Mouse (Mus musculus) common myeloid progenitor, adult 5-6 weeks (primary cell): ENCODE measurements around the gene Trim60. TPM values are rescaled to one million over a fixed set of nuclear protein-coding genes. Genes with fewer than 3 reads are reported as not detected.
"Not testable (repeated sequence)": the region's sequence is repeated elsewhere in the genome, so short reads cannot be mapped to it uniquely, and the experiment has no call there.

Source experiments
- ATAC-seq: replicated peaks from 2 replicates; pipeline ENCODE4 v1.8.0; 2016; ENCODE audit warnings: low read depth, mild to moderate bottlenecking, moderate TSS enrichment, inconsistent platforms; ENCODE audit not compliant: poor library complexity, severe bottlenecking
- total RNA-seq: library from RNA; stranded (forward); fragments of 200-1000, 187-1606 nt; gene quantifications from 2 replicates; pipeline ENCODE4 v1.2.3, GENCODE M21; 2017

The Trim60 gene
- total RNA-seq, result not detected in 2 replicates

DNA sequence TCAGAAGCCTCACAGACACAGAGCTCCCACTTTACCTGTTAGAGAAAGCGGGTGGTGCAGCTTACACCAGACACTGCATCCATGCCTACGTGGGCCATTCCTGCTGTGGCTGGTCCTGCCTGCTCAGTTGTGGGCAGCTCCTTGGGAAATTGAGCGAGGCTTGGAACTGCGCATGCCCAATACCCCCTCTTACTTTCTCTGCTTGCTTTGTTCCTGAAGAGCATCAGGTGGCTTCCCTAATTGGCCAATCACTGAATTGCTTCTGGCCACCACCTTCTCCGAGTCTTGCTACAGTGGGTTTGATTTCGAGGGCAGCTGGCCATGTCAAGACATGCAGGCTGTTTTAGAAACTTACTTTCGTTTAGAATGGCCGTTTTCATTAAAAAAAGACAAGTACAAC is at the start of gene Trim60, which contains the start of gene Trim61:
TSS of gene Trim60 (minus strand) at position 162 of the 400 bp plus-strand sequence.
TSS of gene Trim61 (minus strand) at position 101 of the 400 bp plus-strand sequence.
- no peak for ATAC-seq

DNA sequence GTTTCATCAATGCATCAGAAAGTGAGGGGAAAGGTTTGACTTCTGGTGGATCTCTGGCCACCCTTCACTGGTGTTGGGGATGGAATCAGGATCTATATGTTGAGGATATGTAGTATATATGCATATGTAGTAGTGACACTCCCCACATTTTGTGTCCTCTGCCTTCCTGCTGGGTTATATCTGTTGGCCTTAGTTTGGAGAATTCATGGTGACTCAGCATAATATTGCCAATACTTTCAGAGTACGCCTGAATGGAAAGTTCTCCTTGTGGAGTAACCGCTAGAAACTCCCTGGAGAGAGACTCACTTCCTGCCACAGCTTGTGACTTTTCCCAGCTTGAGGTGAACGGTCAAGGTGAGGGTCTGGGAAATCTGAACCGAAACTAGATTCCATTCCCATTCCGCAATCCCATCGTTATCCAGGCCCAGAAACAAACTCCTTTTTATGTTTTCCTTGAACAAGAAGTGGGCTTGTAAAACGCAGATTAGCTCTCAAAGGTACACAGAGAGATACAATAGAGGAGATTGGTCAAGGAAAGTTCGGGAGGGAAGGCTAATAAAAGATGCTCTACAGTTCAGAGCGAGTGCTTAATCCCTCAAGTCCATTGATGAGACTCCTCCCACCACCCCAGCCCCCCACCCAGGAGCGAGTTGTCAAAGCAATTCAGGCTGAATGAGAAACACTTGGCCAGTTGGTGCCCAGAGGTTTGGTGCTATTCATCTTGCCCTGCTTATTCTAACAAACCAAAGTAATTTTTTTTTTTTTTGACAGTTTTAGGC is 49.5 kb upstream of the Trim60 start:
- no peak for ATAC-seq

DNA sequence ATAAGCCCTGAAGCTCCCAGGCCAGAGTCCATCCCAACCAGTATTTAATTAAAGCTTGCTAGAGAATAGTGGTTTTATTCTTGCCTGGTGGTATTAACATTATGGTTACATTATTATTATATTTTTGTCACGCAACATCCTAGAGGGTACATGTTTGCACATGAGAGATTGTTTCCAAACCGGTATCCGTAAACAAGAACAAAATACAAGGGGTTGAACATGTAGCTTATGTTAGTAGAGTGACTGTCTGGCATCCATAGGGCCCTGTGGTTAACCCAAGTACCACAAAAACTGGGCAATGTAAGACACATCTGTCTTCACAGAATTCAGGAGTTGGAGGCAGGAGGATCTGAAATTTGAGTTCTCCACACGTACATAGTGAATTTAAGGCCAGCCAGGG is 48.6 kb upstream of the Trim60 start:
- no peak for ATAC-seq

DNA sequence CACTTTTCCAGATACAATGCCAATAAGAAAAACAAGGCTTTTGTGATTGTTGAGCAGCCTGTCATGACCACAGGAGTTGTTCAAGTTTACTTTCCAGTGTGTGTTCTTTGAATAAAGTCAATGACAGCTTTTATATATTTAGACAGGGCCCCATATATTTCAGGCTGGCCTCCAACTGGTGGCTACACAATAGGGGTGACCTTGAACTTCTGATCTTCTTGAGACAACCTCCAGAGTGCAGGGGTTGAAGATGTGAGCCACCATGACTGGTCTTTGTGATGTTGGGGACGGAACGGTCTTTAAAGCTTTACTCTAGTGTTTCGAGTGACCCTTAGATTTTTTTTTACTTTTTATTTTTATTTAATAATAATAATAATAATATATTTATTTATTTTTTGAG is 47.2 kb upstream of the Trim60 start:
- ATAC-seq, result no peak

DNA sequence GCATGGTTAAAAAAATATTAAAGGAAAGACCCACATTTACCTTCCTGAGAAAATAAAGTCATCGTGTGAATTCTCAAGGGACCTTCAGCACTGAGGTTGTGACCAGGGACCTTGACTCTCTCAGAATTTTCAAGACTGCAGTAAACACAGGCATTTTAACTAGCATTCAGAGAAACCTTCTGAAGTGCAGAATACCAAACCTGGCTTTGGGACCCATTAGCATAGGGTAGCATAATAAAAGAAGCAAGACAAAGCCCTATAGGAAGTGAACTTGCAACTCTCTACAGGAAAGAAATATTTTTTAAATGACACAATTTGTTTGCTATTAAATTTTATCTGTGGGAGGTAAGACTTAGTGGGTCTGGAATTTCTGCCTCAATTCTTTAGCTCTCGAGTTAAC is 45.7 kb upstream of the Trim60 start:
- no peak for ATAC-seq

DNA sequence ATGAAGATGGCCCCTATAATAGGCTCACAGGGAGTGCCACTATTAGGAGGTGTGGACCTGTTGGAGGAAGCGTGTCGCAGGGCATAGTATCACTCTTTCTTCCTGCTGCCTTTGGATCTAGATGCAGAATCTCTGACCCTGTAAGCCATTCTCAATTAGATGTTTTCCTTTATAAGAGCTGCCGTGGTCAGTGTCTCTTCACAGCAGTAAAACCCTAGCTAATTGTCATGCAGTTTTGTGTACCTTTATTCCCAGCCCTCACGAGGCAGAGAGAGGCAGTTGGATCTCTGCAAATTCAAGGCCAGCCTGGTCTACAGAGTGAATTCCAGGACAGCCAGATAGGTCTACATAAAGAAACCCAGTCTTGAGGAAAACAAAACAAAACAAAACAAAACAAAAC is 43.8 kb upstream of the Trim60 start:
- ATAC-seq, result no peak

DNA sequence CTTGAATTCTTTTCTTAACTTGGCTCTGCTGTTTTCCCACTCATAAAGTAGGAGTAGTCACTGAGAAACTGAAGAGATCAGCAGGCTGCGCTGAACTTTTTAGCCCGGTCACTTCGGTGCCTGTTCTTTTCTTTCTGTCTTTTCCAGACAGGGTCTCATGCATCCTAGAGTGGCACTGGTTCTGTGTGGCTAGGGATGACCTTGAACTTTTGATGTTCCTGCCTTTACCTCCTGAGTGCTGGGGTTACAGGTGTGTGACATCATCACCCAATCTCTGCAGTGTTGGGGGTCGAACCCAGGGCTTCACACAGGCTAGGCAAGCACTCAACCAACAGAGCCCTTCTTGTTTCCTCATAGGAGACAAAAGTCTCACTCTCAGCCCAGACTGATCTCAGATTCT is 38.3 kb upstream of the Trim60 start:
- no peak for ATAC-seq

DNA sequence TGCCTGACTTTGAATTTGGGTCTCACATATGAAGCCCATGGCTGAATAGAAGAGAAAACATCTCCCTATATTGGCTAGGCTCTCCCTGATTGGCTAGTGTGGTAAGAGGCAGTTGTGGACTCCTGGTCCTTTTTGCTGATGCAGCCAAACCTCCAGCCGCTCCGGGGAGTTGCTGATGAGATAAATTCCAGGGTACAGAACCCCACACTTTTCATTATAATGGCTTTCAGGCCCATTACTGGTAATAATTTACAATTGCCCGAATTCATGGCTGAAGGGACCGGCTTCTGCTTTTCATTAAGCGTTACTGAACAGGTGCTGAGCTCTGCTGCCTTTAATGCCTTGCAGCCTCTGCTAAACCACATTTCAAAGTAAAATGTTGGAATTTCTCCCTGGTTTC is 35.6 kb upstream of the Trim60 start:
- no peak for ATAC-seq

DNA sequence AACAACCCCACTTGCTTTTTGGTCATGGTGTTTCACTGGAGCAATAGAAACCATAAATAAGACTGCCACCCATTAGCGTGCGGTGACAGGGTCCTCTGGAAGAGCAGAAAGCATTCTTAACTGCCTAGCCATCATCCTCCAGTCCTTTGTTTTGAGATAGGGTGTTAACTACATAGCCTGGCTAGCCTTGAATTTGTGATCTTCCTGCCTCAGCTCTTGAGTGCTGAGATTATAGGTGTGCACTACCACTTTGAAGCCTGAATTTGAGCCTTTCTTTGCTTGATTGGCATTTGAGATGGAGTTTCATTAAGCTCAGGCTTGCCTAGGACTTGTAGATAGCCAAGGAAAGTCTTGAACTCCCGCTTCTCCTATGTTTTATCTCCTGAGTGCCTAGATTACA is 35.2 kb upstream of the Trim60 start:
- no peak for ATAC-seq

DNA sequence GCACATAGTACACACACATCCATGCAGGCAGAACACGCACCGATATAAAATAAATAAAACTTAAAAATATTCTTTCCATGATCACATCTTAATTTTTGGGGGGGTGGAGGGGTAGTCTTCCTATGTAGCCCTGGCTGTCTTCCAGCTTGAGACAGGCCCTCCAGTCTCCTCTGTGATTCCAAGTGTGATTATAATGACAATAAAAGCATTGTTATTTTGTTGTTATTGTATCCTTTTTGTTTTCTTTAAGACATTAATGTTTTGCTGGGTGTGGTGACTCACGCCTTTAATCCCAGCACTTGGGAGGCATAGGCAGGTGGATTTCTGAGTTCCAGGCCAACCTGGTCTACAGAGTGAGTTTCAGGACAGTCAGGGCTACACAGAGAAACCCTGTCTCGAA is 29.4 kb upstream of the Trim60 start:
- no peak for ATAC-seq

DNA sequence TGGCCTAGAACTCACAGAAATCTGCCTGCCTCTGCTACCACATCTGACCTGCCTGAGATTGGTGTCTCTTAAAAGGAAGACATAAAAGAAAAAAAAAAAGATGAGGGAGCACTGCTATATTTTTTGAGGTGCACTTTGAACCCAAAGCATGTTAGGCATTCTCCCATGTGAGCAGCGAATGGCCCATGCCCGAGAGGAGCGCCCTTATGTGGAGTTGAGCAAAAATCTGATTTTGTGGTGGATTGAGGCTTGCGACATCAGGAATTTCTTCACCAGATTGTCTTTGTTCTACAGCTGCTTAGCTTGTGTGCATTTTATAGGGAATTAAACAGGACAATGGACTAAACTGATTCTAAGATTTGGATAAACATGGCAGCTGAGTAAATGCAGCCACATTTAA is 28.8 kb upstream of the Trim60 start:
- ATAC-seq, result no peak

DNA sequence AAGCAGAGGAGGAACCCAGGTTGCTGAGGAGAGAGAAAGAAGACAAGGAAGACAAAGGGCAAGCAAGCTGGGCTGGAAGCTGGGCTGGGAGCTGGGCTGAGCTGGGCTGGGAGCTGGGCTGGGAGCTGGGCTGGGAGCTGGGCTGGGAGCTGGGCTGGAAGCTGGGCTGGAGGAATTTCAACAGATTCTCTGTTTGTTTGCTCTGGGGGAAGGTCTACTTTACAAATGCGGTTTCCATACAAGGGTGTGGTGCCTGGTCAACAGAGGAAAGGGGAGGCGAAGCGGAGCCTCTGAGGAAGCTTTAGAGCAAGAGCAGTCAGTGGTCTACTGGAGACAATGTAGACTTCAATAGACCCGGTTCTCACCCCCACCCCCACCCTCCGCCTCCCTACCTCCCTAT is 28.2 kb upstream of the Trim60 start:
- no peak for ATAC-seq

DNA sequence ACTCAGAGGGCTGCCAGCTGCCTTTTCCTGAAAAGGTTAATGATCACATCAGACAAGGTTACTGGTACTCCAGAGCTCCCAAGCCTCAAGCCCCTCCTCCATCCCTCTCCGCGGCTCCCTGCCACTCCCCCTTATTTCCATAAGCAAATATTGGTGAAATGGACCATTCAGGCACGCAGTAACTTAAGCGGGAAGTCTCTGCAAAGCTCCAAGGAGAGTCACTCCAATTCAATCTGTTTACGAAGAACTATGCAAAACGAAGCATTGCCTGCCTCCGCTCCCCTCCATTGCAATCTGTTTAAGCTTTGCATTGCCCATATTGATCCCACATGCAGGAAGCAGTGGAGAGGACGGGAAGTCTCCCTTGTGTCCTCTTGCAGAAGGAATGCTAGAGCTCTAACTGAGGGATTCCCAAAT is 18.7 kb upstream of the Trim60 start, which contains the start of gene Apela:
TSS of gene Apela (minus strand) at position 220 of the 417 bp plus-strand sequence.
- ATAC-seq, result no peak

DNA sequence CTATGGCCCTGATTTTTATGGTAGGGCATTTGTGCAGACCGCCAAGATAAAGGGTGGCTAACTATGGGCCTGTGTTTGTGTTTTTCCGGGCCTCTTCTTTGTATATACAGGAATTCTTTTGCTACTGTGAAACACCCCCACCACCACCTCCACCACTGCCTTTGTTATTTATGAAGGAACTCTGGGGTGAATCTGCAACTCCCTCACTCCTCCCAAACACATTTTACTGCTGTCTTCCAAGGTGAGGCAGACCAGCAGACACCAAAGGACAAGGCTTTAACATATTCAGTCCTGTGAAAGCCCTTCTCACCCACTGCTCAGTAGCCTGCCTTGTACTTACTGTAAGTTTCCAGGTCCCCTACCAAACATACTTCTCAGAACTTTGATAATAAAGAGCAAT is 15.8 kb upstream of the Trim60 start:
- no peak for ATAC-seq

DNA sequence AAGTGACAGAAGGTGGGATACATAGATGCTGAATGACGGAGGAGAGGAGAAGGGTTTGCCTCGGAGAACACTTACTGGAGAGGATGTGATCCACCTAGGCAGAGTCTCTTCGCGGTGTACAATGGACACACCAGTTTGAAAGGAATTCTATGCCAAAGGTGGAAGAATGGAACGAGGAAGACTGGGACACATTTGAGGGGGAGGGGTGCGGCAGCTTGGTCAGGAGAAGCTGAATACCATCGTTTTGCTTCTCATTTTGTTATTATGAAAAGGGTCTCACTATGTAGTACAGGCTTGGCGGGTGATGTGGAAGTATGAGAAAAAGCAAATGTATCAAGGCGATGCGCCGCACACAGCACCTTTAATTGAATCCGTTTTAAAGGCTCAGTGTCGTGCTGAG is 14.7 kb upstream of the Trim60 start:
- no peak for ATAC-seq

DNA sequence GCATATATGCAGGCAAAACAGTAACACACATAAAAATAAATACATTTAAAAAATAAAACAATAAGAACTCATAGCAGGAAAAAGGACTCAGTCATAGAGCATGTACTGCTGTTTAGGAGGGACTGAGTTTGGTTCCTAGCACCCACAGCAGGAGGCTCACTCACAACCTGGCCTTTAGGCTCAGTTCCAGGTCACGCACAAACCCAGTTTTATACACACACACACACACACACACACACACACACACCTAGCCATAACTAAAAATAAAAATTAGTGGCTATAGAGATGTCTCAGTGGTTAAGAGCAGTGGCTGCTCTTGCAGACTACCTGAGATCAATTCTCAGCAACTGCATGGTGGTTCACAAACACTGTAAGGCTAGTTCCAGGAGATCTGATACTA is 13.7 kb upstream of the Trim60 start:
- ATAC-seq, result no peak

DNA sequence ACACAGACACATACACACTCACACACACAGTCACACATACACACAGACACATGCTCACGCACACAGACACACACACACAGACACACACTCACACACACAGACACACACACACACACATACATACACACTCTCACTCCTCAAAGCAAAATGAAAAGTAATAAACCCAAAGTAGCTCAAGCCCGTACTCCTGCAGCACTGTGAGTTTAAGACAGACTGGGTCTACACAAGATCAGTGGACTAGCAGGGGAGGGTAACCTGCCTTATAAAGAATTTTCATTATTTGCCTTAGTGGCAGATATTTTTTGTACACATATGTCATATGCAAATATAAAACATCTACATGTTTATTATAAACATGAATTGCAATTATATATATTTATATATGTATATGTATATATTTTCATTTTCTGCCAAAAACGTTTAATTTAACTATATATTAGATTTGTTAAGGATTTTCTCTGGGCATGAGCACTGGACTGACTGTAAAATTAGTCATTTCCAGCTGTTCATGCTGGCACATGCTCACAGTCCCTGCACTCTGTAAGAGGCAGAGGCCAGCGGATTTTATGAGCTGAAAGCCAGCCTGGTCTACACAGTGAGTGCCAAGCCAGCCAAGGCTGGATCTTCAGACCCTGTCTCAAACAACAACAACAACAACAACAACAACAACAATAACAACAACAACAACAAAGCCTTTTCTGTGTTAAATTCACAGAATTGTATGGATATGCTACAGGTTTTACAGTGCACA is 12.5 kb upstream of the Trim60 start:
- ATAC-seq, result no peak

DNA sequence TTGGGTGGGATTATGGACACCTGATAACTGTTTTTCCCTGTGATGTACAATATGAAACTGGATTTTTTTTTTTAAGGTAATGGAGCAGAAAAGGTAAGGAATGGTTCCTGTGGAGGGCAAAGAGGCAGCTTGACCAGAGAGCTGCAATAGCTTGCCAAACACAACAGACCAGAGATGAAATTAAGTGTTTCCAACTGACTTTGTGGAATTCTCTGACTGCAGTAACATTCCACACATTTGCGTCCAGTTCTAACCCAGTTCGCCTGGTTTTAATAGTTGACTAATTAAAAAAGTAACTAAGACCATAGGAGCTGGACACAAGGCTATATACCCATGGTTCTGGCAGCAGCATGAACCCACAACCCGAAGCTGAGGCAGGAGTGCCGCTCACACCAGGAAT is 11.4 kb upstream of the Trim60 start:
- ATAC-seq, result no peak

DNA sequence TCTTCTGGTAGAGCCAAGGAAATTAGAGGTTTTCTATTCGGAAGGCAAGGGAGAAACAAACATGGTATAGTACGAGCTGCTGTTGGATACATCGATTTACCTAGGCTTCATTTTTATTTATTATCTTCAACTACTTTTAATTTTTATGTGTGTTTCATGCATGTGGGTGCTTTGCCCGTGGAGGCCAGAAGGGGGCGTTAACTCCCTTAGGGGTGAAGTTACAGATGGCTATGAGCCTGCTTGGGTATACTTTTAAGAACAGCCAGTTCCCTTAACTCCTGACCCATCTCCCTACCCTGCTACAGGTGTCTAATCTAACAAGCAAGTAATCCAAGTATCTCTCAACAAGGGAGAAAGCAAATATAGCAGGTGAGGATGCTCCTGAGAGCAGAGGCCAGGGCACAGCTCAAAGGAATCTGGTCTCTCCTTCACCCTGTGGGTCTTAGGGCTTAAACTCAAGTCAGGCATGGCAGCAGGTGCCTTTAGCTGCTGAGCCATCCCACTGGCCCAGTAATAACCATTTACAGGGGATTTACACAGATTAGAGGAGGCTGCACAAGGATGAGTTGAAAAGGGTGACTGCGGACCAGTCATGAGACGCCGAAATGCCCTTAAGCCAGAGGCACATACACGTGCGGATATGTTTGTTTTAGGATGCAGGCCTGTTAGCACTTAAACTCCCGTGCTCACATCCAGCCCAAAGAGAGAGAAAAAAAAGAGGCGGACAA is 10.7 kb upstream of the Trim60 start:
- ATAC-seq, result no peak

DNA sequence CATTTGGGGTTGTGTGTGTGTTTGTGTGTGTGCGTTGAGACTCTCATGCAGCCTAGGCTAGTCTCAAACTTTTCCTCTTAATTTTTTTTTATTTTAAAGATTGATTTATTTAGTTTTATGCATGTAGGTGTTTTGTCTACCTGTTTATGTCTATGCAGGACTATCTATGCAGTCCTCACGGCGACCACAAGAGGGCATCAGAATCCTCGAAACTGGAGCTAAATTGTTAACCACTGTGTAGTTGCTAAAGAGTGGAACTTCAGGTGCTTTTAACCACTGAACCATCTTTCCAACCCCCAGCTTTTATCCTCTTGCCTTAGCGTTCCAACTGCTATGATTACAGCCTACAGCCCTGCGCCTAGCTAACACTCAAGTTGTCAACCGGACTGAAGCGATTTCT is 4.1 kb upstream of the Trim60 start:
- peak; percentile 60; the same call in 1 of the 2 replicates for ATAC-seq

DNA sequence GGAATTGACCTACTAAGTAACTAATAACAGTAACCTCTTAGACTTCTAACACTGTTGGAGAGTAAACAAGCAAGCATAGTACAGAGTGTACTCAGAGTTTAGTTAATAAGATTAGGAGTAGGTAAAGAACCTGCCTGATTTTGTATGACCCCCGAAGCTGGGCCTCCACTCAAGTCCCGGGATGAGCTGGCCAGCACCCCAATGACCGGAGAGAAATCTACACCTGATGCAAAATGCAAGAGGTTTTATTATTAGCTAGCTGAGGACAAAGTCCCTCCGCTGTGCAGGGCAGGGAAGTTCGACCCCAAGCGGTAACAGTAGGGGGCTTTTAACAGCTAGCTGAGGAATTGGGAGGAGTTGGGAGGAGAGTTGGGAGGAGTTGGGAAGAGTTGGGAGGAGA is 10.8 kb downstream of the Trim60 start:
- not testable (repeated sequence) for ATAC-seq
